Mouse (Mus musculus): ENCODE data around the gene Lamb3. TPM values are rescaled to one million over a fixed set of nuclear protein-coding genes. Genes with fewer than 3 reads are reported as not detected.

Lamb3 gene
- polyA plus RNA-seq, 1 experiment from 2014 or later = 8.6 TPM

GRCm38 (mm10) chr1:193309785-193310518 lies 102.5 kb downstream of the Lamb3 start:
- no peak overlapping the region for H3K4me2 ChIP-seq
- no peak for ATAC-seq (ENCODE audit: insufficient number of reproducible peaks, low FRiP score, low TSS enrichment, low read depth)
- H3K27ac ChIP-seq = no peak overlapping the region
- H3K27me3 ChIP-seq = no peaks in the 10 kb centered on the region
- no peaks in the 10 kb centered on the region for H3K4me1 ChIP-seq
- 55% methylated on average over 1 of the region's 1 CpGs for WGBS
- H3K36me3 ChIP-seq = no peaks in the 10 kb centered on the region
- no peaks in the 10 kb centered on the region for H3K9me3 ChIP-seq
- H3K4me3 ChIP-seq = no peak overlapping the region
- H3K9ac ChIP-seq = no peak overlapping the region

- Histone ChIP-seq H3K4me3 (no peak overlapping the region), H3K4me2 (no peak overlapping the region), H3K9ac (no peak overlapping the region), H3K27me3 (no peaks in the 10 kb centered on the region), H3K4me1 (no peaks in the 10 kb centered on the region), H3K9me3 (no peaks in the 10 kb centered on the region), H3K36me3 (no peaks in the 10 kb centered on the region), H3K27ac (no peak overlapping the region)
- ATAC-seq (ENCODE audit: insufficient number of reproducible peaks, low FRiP score, low TSS enrichment, low read depth) = no peak
- WGBS = 88% methylated on average over 3 of the region's 3 CpGs
These were observed 103.1 kb downstream of the Lamb3 start for GRCm38 (mm10) chr1:193310519-193311085.

GRCm38 (mm10) chr1:193311596-193311995 lies 104.1 kb downstream of the Lamb3 start:
- no peak for ATAC-seq (ENCODE audit: insufficient number of reproducible peaks, low FRiP score, low TSS enrichment, low read depth)

GRCm38 (mm10) chr1:193315705-193316357 lies 108.3 kb downstream of the Lamb3 start:
- ATAC-seq (ENCODE audit: insufficient number of reproducible peaks, low FRiP score, low TSS enrichment, low read depth) = peak; percentile 71
- 67% methylated on average over 5 of the region's 5 CpGs for WGBS
- H3K4me3 ChIP-seq = no peak overlapping the region
- no peaks in the 10 kb centered on the region for H3K9me3 ChIP-seq
- peak overlapping the region; percentile 65 for H3K27ac ChIP-seq
- H3K4me2 ChIP-seq = no peak overlapping the region
- no peaks in the 10 kb centered on the region for H3K27me3 ChIP-seq
- peaks cover 16% of the 10 kb centered on the region for H3K4me1 ChIP-seq
- no peak overlapping the region for H3K9ac ChIP-seq
- H3K36me3 ChIP-seq = no peaks in the 10 kb centered on the region

More at GRCm38 (mm10) chr1:193311596-193311995, 104.1 kb downstream of the Lamb3 start:
- Histone ChIP-seq H3K27me3 (no peaks in the 10 kb centered on the region), H3K9ac (no peak overlapping the region), H3K36me3 (no peaks in the 10 kb centered on the region), H3K9me3 (no peaks in the 10 kb centered on the region), H3K4me2 (no peak overlapping the region), H3K4me3 (no peak overlapping the region), H3K27ac (no peak overlapping the region), H3K4me1 (peaks cover 8% of the 10 kb centered on the region)
- 84% methylated on average over 1 of the region's 1 CpGs for WGBS

- 71% methylated on average over 9 of the region's 9 CpGs for WGBS
- no peak overlapping the region for H3K9ac ChIP-seq
- H3K4me3 ChIP-seq = no peak overlapping the region
- no peaks in the 10 kb centered on the region for H3K27me3 ChIP-seq
- peaks cover 16% of the 10 kb centered on the region for H3K4me1 ChIP-seq
- no peaks in the 10 kb centered on the region for H3K9me3 ChIP-seq
- peak overlapping the region; percentile 65; the same call in 1 of the 2 replicates for H3K27ac ChIP-seq
- H3K36me3 ChIP-seq = no peaks in the 10 kb centered on the region
- no peak overlapping the region for H3K4me2 ChIP-seq
- 0 out of 2 replicates have a peak, but pooled peaks have one; percentile 6 for ATAC-seq (ENCODE audit: insufficient number of reproducible peaks, low FRiP score, low TSS enrichment, low read depth)
These were observed 108.9 kb downstream of the Lamb3 start for GRCm38 (mm10) chr1:193316358-193316750.

- Histone ChIP-seq H3K36me3 (no peaks in the 10 kb centered on the region), H3K4me2 (no peak overlapping the region), H3K27me3 (no peaks in the 10 kb centered on the region), H3K9me3 (no peaks in the 10 kb centered on the region), H3K4me1 (peaks cover 16% of the 10 kb centered on the region), H3K27ac (peak overlapping the region; percentile 71), H3K4me3 (no peak overlapping the region), H3K9ac (no peak overlapping the region)
- ATAC-seq (ENCODE audit: insufficient number of reproducible peaks, low FRiP score, low TSS enrichment, low read depth) = peak; percentile 81
- WGBS = 39% methylated on average over 6 of the region's 6 CpGs
These were observed 109.7 kb downstream of the Lamb3 start for GRCm38 (mm10) chr1:193317159-193317559.

GRCm38 (mm10) chr1:193319721-193320120 lies 112.2 kb downstream of the Lamb3 start:
- H3K4me1 ChIP-seq = peaks cover 16% of the 10 kb centered on the region
- ATAC-seq (ENCODE audit: insufficient number of reproducible peaks, low FRiP score, low TSS enrichment, low read depth) = no peak
- no peaks in the 10 kb centered on the region for H3K36me3 ChIP-seq
- no peaks in the 10 kb centered on the region for H3K9me3 ChIP-seq
- 82% methylated on average over 3 of the region's 3 CpGs for WGBS
- no peak overlapping the region for H3K4me3 ChIP-seq
- H3K9ac ChIP-seq = no peak overlapping the region
- H3K27ac ChIP-seq = no peak overlapping the region
- H3K27me3 ChIP-seq = no peaks in the 10 kb centered on the region
- no peak overlapping the region for H3K4me2 ChIP-seq

- H3K9ac ChIP-seq = no peak overlapping the region
- WGBS = 88% methylated on average over 8 of the region's 8 CpGs
- H3K4me3 ChIP-seq = no peak overlapping the region
- H3K4me2 ChIP-seq = no peak overlapping the region
- H3K27ac ChIP-seq = no peak overlapping the region
- no peak for ATAC-seq (ENCODE audit: insufficient number of reproducible peaks, low FRiP score, low TSS enrichment, low read depth)
- H3K36me3 ChIP-seq = no peaks in the 10 kb centered on the region
- no peaks in the 10 kb centered on the region for H3K27me3 ChIP-seq
- H3K4me1 ChIP-seq = peaks cover 16% of the 10 kb centered on the region
- no peaks in the 10 kb centered on the region for H3K9me3 ChIP-seq
These were observed 112.9 kb downstream of the Lamb3 start for GRCm38 (mm10) chr1:193320398-193320797.

GRCm38 (mm10) chr1:193323686-193324085 lies 116.2 kb downstream of the Lamb3 start:
- ATAC-seq (ENCODE audit: insufficient number of reproducible peaks, low FRiP score, low TSS enrichment, low read depth) = no peak
- 0 out of 2 replicates have a peak, but pooled peaks cover 3% of the 10 kb centered on the region for H3K4me1 ChIP-seq

GRCm38 (mm10) chr1:193324224-193324623 lies 116.7 kb downstream of the Lamb3 start:
- no peaks in the 10 kb centered on the region for H3K9me3 ChIP-seq
- ATAC-seq (ENCODE audit: insufficient number of reproducible peaks, low FRiP score, low TSS enrichment, low read depth) = no peak
- H3K4me2 ChIP-seq = no peak overlapping the region
- no peak overlapping the region for H3K4me3 ChIP-seq
- 0 out of 2 replicates have a peak, but pooled peaks cover 3% of the 10 kb centered on the region for H3K4me1 ChIP-seq
- 39% methylated on average over 2 of the region's 2 CpGs for WGBS
- H3K27me3 ChIP-seq = 0 out of 2 replicates have a peak, but pooled peaks cover 7% of the 10 kb centered on the region
- no peak overlapping the region for H3K27ac ChIP-seq
- no peak overlapping the region for H3K9ac ChIP-seq
- H3K36me3 ChIP-seq = no peaks in the 10 kb centered on the region

More at GRCm38 (mm10) chr1:193323686-193324085, 116.2 kb downstream of the Lamb3 start:
- H3K9ac ChIP-seq = no peak overlapping the region
- H3K9me3 ChIP-seq = no peaks in the 10 kb centered on the region
- H3K36me3 ChIP-seq = no peaks in the 10 kb centered on the region
- no peak overlapping the region for H3K4me3 ChIP-seq
- H3K27me3 ChIP-seq = 0 out of 2 replicates have a peak, but pooled peaks cover 7% of the 10 kb centered on the region
- 95% methylated on average over 6 of the region's 6 CpGs for WGBS
- H3K27ac ChIP-seq = no peak overlapping the region
- no peak overlapping the region for H3K4me2 ChIP-seq

GRCm38 (mm10) chr1:193325891-193326290 lies 118.4 kb downstream of the Lamb3 start:
- peaks cover 7% of the 10 kb centered on the region; the same call in 1 of the 2 replicates for H3K27me3 ChIP-seq
- no peak for ATAC-seq (ENCODE audit: insufficient number of reproducible peaks, low FRiP score, low TSS enrichment, low read depth)
- 91% methylated on average over 6 of the region's 6 CpGs for WGBS
- no peak overlapping the region for H3K4me3 ChIP-seq
- no peak overlapping the region for H3K27ac ChIP-seq
- H3K9ac ChIP-seq = no peak overlapping the region
- no peak overlapping the region for H3K4me2 ChIP-seq
- no peaks in the 10 kb centered on the region for H3K9me3 ChIP-seq
- peaks cover 8% of the 10 kb centered on the region; the same call in 1 of the 2 replicates for H3K4me1 ChIP-seq
- no peaks in the 10 kb centered on the region for H3K36me3 ChIP-seq

Data from limb, embryonic 15.5 days (tissue).